Mouse (Mus musculus) ES-Bruce4 (cell line): ENCODE data around the gene Sufu.

ENCODE experiments used
- CTCF ChIP-seq: IDR thresholded peaks from one replicate; pipeline ENCODE4 v1.8.1; 2011; ENCODE audit warnings: low read depth, low read length
- EP300 ChIP-seq: IDR thresholded peaks from 2 replicates; pipeline ENCODE4 v1.6.1; 2011; ENCODE audit warnings: low read depth, low read length; ENCODE audit not compliant: insufficient read depth
- POLR2A ChIP-seq: IDR thresholded peaks from one replicate; pipeline ENCODE4 v1.8.1; 2011; ENCODE audit warnings: low read length; ENCODE audit not compliant: insufficient read depth

DNA sequence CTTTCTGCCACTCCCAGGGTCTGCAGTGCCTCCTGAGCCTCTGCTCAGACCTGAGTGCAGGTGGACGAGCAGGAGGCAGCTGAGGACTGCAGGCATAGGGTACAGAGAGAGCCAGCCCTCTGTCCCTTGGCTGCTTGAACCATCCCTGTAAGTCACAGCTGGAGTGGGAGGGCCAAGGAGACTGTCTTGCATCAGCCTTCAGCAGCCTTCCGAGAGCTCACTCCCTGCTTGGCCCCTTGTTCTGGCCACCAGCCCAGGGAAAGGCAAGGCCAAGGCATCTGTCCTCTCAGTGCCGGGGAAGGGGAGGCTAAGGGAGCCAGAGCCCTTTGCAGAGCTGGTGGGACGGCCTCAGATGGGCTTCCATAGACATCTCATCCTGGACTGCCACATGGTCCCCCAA lies 81.5 kb downstream of the Sufu start:
- TF ChIP-seq CTCF: no peak
- no peak for TF ChIP-seq POLR2A
- no peak for TF ChIP-seq EP300
